Mouse (Mus musculus): ENCODE data around the gene Abcc5. TPM values are rescaled to one million over a fixed set of nuclear protein-coding genes. Genes with fewer than 3 reads are reported as not detected.

The Abcc5 gene
- polyA plus RNA-seq, 1 experiment from 2014 or later: 60.6 TPM

DNA sequence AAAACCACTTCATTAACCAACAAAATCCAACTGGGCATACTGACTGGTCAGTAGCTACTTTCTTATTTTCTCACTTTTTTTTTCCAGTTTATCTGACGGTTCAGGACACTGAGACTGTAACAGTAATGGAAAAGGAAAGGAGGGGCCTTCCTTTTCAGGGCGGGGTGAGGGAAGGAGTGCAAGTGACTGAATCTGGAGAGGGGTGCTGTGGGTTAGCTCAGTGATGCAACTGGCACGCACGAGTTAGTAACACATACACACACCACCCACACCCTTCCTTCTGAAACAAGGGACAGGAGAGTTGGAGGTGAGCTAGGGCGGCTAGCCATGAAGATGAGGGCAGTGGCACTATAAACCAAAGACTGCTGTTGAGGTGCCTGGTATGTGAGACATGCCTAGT lies 102.3 kb downstream of the Abcc5 start:
- H3K27ac ChIP-seq: no peak overlapping the region
- 63% methylated on average over 5 of the region's 5 CpGs for WGBS
- no peak for DNase-seq (ENCODE audit: low spot score)

DNA sequence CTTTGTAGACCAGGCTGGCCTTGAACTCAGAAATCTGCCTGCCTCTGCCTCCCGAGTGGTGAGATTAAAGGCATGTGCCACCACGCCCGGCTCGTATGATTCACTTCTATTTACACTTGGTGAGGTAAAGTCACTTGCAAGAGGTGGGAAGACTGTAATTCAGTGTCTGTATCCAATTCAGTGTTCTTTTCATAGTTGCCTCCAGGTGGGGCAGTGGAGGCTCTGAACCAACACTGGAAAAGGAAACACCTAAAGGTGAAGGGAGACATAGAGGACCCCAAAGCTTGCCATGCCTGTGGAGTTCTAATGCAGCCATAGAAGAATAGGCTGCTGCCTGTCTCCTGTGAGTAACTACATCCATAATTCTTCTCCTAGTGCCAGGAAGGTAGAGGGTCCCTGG lies 103.9 kb downstream of the Abcc5 start:
- no peak for DNase-seq (ENCODE audit: low spot score)
- Histone ChIP-seq H3K4me3 (no peak overlapping the region), H3K27me3 (ENCODE audit: insufficient read depth, poor library complexity, severe bottlenecking) (no peaks in the 10 kb centered on the region), H3K9me3 (no peaks in the 10 kb centered on the region), H3K27ac (no peak overlapping the region), H3K4me1 (no peaks in the 10 kb centered on the region), H3K36me3 (no peaks in the 10 kb centered on the region)
- WGBS: 77% methylated on average over 4 of the region's 4 CpGs

More for the DNA sequence above, 102.3 kb downstream of the Abcc5 start:
- Histone ChIP-seq H3K4me1 (no peaks in the 10 kb centered on the region), H3K4me3 (no peak overlapping the region), H3K9me3 (no peaks in the 10 kb centered on the region), H3K27me3 (ENCODE audit: insufficient read depth, poor library complexity, severe bottlenecking) (no peaks in the 10 kb centered on the region), H3K36me3 (0 out of 2 replicates have a peak, but pooled peaks cover under 1% of the 10 kb centered on the region)

DNA sequence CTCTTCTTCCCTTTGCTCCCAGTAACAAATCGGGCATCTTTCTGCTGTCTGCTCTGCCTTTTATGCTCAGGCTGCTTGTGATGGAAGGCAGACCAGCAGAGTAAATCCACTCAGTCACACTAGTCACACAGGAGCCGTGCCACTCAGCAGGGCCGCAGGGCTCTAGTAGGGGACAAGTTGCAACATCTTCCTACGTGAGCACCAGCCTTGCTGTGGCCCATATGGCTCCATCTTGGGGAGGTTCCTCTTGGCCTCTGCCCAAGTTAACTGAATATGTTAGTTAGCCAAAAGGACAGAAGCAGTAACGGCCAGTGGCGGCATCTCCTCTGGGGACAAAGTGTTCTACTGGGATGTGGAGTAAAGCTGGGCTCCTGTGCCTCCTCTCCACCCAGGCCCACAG lies 109.4 kb downstream of the Abcc5 start:
- H3K4me3 ChIP-seq: no peak overlapping the region
- peaks cover 9% of the 10 kb centered on the region for H3K4me1 ChIP-seq
- H3K27me3 ChIP-seq (ENCODE audit: insufficient read depth, poor library complexity, severe bottlenecking): no peaks in the 10 kb centered on the region
- no peaks in the 10 kb centered on the region for H3K9me3 ChIP-seq
- no peak overlapping the region for H3K27ac ChIP-seq
- H3K36me3 ChIP-seq: no peaks in the 10 kb centered on the region
- 83% methylated on average over 6 of the region's 6 CpGs for WGBS
- no peak for DNase-seq (ENCODE audit: low spot score)

GRCm38 (mm10) chr16:20315266-20315665 lies 110.9 kb downstream of the Abcc5 start:
- Histone ChIP-seq H3K27ac (no peak overlapping the region), H3K4me1 (peaks cover 9% of the 10 kb centered on the region), H3K36me3 (no peaks in the 10 kb centered on the region), H3K27me3 (ENCODE audit: insufficient read depth, poor library complexity, severe bottlenecking) (no peaks in the 10 kb centered on the region), H3K9me3 (no peaks in the 10 kb centered on the region), H3K4me3 (no peak overlapping the region)
- 84% methylated on average over 4 of the region's 4 CpGs for WGBS
- no peak for DNase-seq (ENCODE audit: low spot score)

- Histone ChIP-seq H3K4me3 (no peak overlapping the region), H3K36me3 (no peaks in the 10 kb centered on the region), H3K4me1 (peaks cover 9% of the 10 kb centered on the region), H3K27ac (no peak overlapping the region), H3K27me3 (ENCODE audit: insufficient read depth, poor library complexity, severe bottlenecking) (no peaks in the 10 kb centered on the region), H3K9me3 (no peaks in the 10 kb centered on the region)
- WGBS: 56% methylated on average over 14 of the region's 14 CpGs
- DNase-seq (ENCODE audit: low spot score): no peak
Observed at GRCm38 (mm10) chr16:20312272-20312671, 113.9 kb downstream of the Abcc5 start.

DNA sequence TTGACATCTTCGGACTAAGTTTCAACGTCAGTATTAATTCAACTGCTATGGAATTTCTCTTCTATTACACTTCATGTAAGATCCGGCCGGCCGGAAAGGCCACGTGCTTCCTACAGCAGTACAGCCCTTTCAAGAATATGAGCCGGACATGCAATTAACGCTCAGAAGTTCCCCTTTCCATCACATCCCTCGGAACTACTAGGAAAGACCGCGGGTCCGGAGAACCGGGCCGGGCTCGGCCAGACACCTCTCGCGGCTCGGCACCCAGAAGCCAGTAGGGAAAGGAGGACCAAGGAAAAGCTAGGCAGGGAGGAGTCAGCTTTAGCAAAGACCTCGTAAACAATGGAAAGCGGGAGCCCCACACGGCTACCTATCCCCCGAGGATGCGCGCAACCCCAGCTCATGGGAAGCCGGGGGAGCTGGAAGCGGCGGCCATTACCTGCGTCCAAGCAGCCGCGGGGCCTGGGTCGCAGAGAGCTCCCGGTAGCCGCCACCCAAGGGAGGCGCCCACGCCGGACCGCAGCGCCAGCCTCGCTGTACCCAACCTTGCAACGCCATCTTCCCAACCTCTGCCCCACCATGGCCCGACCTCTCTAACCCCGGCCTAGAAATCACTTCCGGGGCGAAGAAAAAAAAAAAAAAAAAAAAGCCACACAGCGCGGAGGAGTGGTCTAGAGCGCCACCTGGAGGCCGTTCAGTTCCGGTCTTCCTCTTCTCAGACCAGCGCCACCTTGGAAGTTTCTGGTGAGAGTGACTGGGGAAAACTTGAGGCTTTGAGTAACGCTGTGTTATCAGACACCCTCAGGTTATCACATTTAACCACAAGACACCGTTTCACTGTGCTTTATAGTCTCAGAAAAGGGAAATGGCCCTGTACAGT lies 124.2 kb downstream of the Abcc5 start, which contains the start of gene Parl:
TSS of gene Parl (minus strand) at position 618 of the 880 bp plus-strand sequence.
- peaks cover 13% of the 10 kb centered on the region for H3K36me3 ChIP-seq
- peaks cover 22% of the 10 kb centered on the region for H3K4me1 ChIP-seq
- no peaks in the 10 kb centered on the region for H3K27me3 ChIP-seq (ENCODE audit: insufficient read depth, poor library complexity, severe bottlenecking)
- under 1% methylated on average over 52 of the region's 52 CpGs for WGBS
- no peaks in the 10 kb centered on the region for H3K9me3 ChIP-seq
- peak within 1 kb of the TSS; percentile 95 for H3K27ac ChIP-seq
- peak within 1 kb of the TSS; percentile 88 for H3K4me3 ChIP-seq
- DNase-seq (ENCODE audit: low spot score): peak; percentile 93

- Histone ChIP-seq H3K9me3 (no peaks in the 10 kb centered on the region), H3K27ac (no peak overlapping the region), H3K4me3 (no peak overlapping the region), H3K36me3 (peaks cover 30% of the 10 kb centered on the region), H3K27me3 (ENCODE audit: insufficient read depth, poor library complexity, severe bottlenecking) (no peaks in the 10 kb centered on the region), H3K4me1 (peaks cover 22% of the 10 kb centered on the region)
- DNase-seq (ENCODE audit: low spot score): peak; percentile 56
- WGBS: 90% methylated on average over 2 of the region's 2 CpGs
Observed at GRCm38 (mm10) chr16:20300076-20300475, 126.1 kb downstream of the Abcc5 start.

Other genes with a start within 250 kb of the Abcc5 start
- 0.94 and 1.8 TPM in 2 replicates for gene Map6d1, start 185.0 kb downstream of the Abcc5 start, polyA plus RNA-seq (2016; fragmentation: Nextera tagmentation; extraction: Ambion mirVana)
- 97.5 and 115 TPM in 2 replicates for gene Parl, start 124.0 kb downstream of the Abcc5 start, polyA plus RNA-seq (2016; fragmentation: Nextera tagmentation; extraction: Ambion mirVana)
- not detected in 2 replicates for gene Cyp2ab1, start 101.0 kb downstream of the Abcc5 start, polyA plus RNA-seq (2016; fragmentation: Nextera tagmentation; extraction: Ambion mirVana)
- gene Eif2b5, start 72.4 kb upstream of the Abcc5 start, polyA plus RNA-seq (2016; fragmentation: Nextera tagmentation; extraction: Ambion mirVana): 107 and 125 TPM in 2 replicates
- 24.0 and 28.6 TPM in 2 replicates for gene Dvl3, start 90.6 kb upstream of the Abcc5 start, polyA plus RNA-seq (2016; fragmentation: Nextera tagmentation; extraction: Ambion mirVana)
- gene Ap2m1, start 109.1 kb upstream of the Abcc5 start, polyA plus RNA-seq (2016; fragmentation: Nextera tagmentation; extraction: Ambion mirVana): 529 and 565 TPM in 2 replicates
- 49.9 and 51.7 TPM in 2 replicates for gene Abcf3, start 122.2 kb upstream of the Abcc5 start, polyA plus RNA-seq (2016; fragmentation: Nextera tagmentation; extraction: Ambion mirVana)
- gene Vwa5b2, start 163.1 kb upstream of the Abcc5 start, polyA plus RNA-seq (2016; fragmentation: Nextera tagmentation; extraction: Ambion mirVana): 0.21 and 0.57 TPM in 2 replicates
- gene Eef1akmt4, start 185.2 kb upstream of the Abcc5 start, polyA plus RNA-seq (2016; fragmentation: Nextera tagmentation; extraction: Ambion mirVana): 29.9 and 39.5 TPM in 2 replicates
- not detected in 2 replicates for gene Gm49333, start 185.2 kb upstream of the Abcc5 start, polyA plus RNA-seq (2016; fragmentation: Nextera tagmentation; extraction: Ambion mirVana)
- gene Alg3, start 185.3 kb upstream of the Abcc5 start, polyA plus RNA-seq (2016; fragmentation: Nextera tagmentation; extraction: Ambion mirVana): 44.3 and 50.7 TPM in 2 replicates
- gene Camk2n2, start 194.9 kb upstream of the Abcc5 start, polyA plus RNA-seq (2016; fragmentation: Nextera tagmentation; extraction: Ambion mirVana): 0.54 and 0.83 TPM in 2 replicates
- 0.95 and 1.4 TPM in 2 replicates for gene Ece2, start 203.4 kb upstream of the Abcc5 start, polyA plus RNA-seq (2016; fragmentation: Nextera tagmentation; extraction: Ambion mirVana)
- gene Psmd2, start 225.3 kb upstream of the Abcc5 start, polyA plus RNA-seq (2016; fragmentation: Nextera tagmentation; extraction: Ambion mirVana): 385 and 393 TPM in 2 replicates
- 188 and 226 TPM in 2 replicates for gene Eif4g1, start 241.9 kb upstream of the Abcc5 start, polyA plus RNA-seq (2016; fragmentation: Nextera tagmentation; extraction: Ambion mirVana)